8 mouse cellular contexts compared by ENCODE assay signal in genomic region chr3:126363568-126364505, GRCm38 (mm10). TPM values are rescaled to one million over a fixed set of nuclear protein-coding genes. Genes with fewer than 3 reads are reported as not detected.
A peak's percentile ranks its signal among the peaks of the same experiment; 100 is the strongest.
DNase-seq lines count a peak whose midpoint lies in the region; ATAC-seq and TF ChIP-seq lines count a peak whose summit lies in the region.

Gene Arsj (plus strand): TSS chr3:126363684.

- no peaks in the 10 kb centered on the region for H3K36me3 ChIP-seq in hindbrain, embryonic 14.5 days (replicated peaks; ENCODE audit: control insufficient read depth, insufficient read depth)
- no peaks in the 10 kb centered on the region for H3K36me3 ChIP-seq in limb, embryonic 13.5 days
- no peaks in the 10 kb centered on the region for H3K36me3 ChIP-seq in midbrain, postnatal 0 days (ENCODE audit: insufficient read depth, low read length)
- no peaks in the 10 kb centered on the region for H3K36me3 ChIP-seq in testis, adult 2 months (ENCODE audit: control insufficient read depth, insufficient read depth, low read length)

- no peaks in the 10 kb centered on the region for H3K27me3 ChIP-seq in hindbrain, embryonic 14.5 days (ENCODE audit: control insufficient read depth, insufficient read depth, low read length)
- H3K27me3 ChIP-seq in limb, embryonic 13.5 days = peaks cover 3% of the 10 kb centered on the region; the same call in 1 of the 2 replicates
- no peaks in the 10 kb centered on the region for H3K27me3 ChIP-seq in midbrain, postnatal 0 days (ENCODE audit: insufficient read depth, low read length)
- H3K27me3 ChIP-seq in testis, adult 2 months (ENCODE audit: control insufficient read depth, insufficient read depth, low read length) = no peaks in the 10 kb centered on the region

- TF ChIP-seq POLR2A in testis, adult 2 months (IDR thresholded peaks at IDR 0.05; ENCODE audit: control insufficient read depth, low read depth, low read length) = no peak

- WGBS in hindbrain, embryonic 14.5 days = 15% methylated on average over 41 of the region's 41 CpGs
- WGBS in limb, embryonic 13.5 days = 13% methylated on average over 41 of the region's 41 CpGs
- WGBS in midbrain, postnatal 0 days = 12% methylated on average over 41 of the region's 41 CpGs

- no peak for TF ChIP-seq CTCF in midbrain, postnatal 0 days (IDR thresholded peaks at IDR 0.05)
- TF ChIP-seq CTCF in testis, adult 2 months (IDR thresholded peaks at IDR 0.05; ENCODE audit: control insufficient read depth, insufficient read depth, insufficient replicate concordance, low read depth, low read length) = no peak

- H3K4me2 ChIP-seq in hindbrain, embryonic 14.5 days (replicated peaks) = peak within 1 kb of the TSS; percentile 83
- H3K4me2 ChIP-seq in limb, embryonic 13.5 days (replicated peaks) = peak within 1 kb of the TSS; percentile 83
- peak within 1 kb of the TSS; percentile 91 for H3K4me2 ChIP-seq in midbrain, postnatal 0 days (ENCODE audit: low read depth, low read length, poor library complexity, severe bottlenecking)

- H3K4me3 ChIP-seq in hindbrain, embryonic 14.5 days (replicated peaks; ENCODE audit: low read length) = peak within 1 kb of the TSS; percentile 35
- H3K4me3 ChIP-seq in limb, embryonic 13.5 days = peak within 1 kb of the TSS; percentile 55
- H3K4me3 ChIP-seq in midbrain, postnatal 0 days (ENCODE audit: low read depth, low read length) = peak within 1 kb of the TSS; percentile 46
- peak within 1 kb of the TSS; percentile 7 for H3K4me3 ChIP-seq in testis, adult 2 months (ENCODE audit: control insufficient read depth, low read depth, low read length)

- no peak within 1 kb of the TSS for H3K27ac ChIP-seq in hindbrain, embryonic 14.5 days
- no peak within 1 kb of the TSS for H3K27ac ChIP-seq in limb, embryonic 13.5 days
- H3K27ac ChIP-seq in midbrain, postnatal 0 days (ENCODE audit: low read depth, low read length) = no peak within 1 kb of the TSS
- no peak within 1 kb of the TSS for H3K27ac ChIP-seq in testis, adult 2 months (ENCODE audit: control insufficient read depth, insufficient read depth, low read depth, low read length)

- H3K4me1 ChIP-seq in hindbrain, embryonic 14.5 days (replicated peaks; ENCODE audit: control insufficient read depth, insufficient read depth, low read length) = peaks cover 7% of the 10 kb centered on the region; the same call in 1 of the 2 replicates
- H3K4me1 ChIP-seq in limb, embryonic 13.5 days = peaks cover 22% of the 10 kb centered on the region
- H3K4me1 ChIP-seq in midbrain, postnatal 0 days (ENCODE audit: insufficient read depth, low read length) = peaks cover 3% of the 10 kb centered on the region; the same call in 1 of the 2 replicates
- H3K4me1 ChIP-seq in testis, adult 2 months (ENCODE audit: control insufficient read depth, insufficient read depth, low read length) = peaks cover 10% of the 10 kb centered on the region

- peak within 1 kb of the TSS; percentile 61 for H3K9ac ChIP-seq in hindbrain, embryonic 14.5 days
- peak within 1 kb of the TSS; percentile 76 for H3K9ac ChIP-seq in limb, embryonic 13.5 days
- H3K9ac ChIP-seq in midbrain, postnatal 0 days (replicated peaks; ENCODE audit: low read length, poor library complexity, severe bottlenecking) = peak within 1 kb of the TSS; percentile 52

- DNase-seq in adrenal gland, adult 2 months = peak; percentile 67
- DNase-seq in gastrocnemius, postnatal 10 days = peak; percentile 77
- DNase-seq in hindbrain, embryonic 14.5 days (ENCODE audit: low spot score) = no peak
- peak; percentile 30 for DNase-seq in midbrain, postnatal 0 days (ENCODE audit: low spot score)

- no peaks in the 10 kb centered on the region for H3K9me3 ChIP-seq in hindbrain, embryonic 14.5 days (ENCODE audit: control insufficient read depth, low read length)
- no peaks in the 10 kb centered on the region for H3K9me3 ChIP-seq in limb, embryonic 13.5 days
- H3K9me3 ChIP-seq in midbrain, postnatal 0 days (ENCODE audit: low read length) = no peaks in the 10 kb centered on the region

- ATAC-seq in common myeloid progenitor, adult 5-6 weeks (replicated peaks; ENCODE audit: low read depth, poor library complexity, severe bottlenecking) = peak; percentile 42
- peak; percentile 76 for ATAC-seq in hindbrain, embryonic 14.5 days (ENCODE audit: low FRiP score)
- ATAC-seq in limb, embryonic 13.5 days (ENCODE audit: low FRiP score, low read depth) = peak; percentile 84
- peak; percentile 77 for ATAC-seq in midbrain, postnatal 0 days (ENCODE audit: low FRiP score)
- ATAC-seq in erythroid progenitor cell, adult 5-6 weeks (replicated peaks; ENCODE audit: low FRiP score, poor library complexity, severe bottlenecking) = no peak

RNA-seq across cellular contexts. Expression of gene Arsj, which starts in this region (rescaled TPM):
- total RNA-seq in adrenal gland, adult 2 months (2021) = under 1 TPM; 0.17 TPM
- polyA plus RNA-seq in adrenal gland, adult 2 months (2012; rRNA removed) = 0.04 and 0.07 TPM in 2 replicates
- total RNA-seq in common myeloid progenitor, adult 5-6 weeks (2017) = not detected in 2 replicates
- total RNA-seq in gastrocnemius, postnatal 10 days (2021) = 1 to 10 TPM; 1.8 to 2.8 TPM
- 0.20 and 0.43 TPM in 2 replicates for polyA plus RNA-seq in hindbrain, embryonic 14.5 days (2014; fragmentation: Nextera tagmentation; extraction: Ambion mirVana)
- 6.4 and 7.4 TPM in 2 replicates for polyA plus RNA-seq in limb, embryonic 13.5 days (2015; fragmentation: Nextera tagmentation; extraction: Ambion mirVana)
- 0.90 and 1.2 TPM in 2 replicates for total RNA-seq in midbrain, postnatal 0 days (2014; rRNA removed)
- 0.47 and 0.71 TPM in 2 replicates for polyA plus RNA-seq in midbrain, postnatal 0 days (2015; fragmentation: Nextera tagmentation; extraction: Ambion mirVana)
- 0.04 TPM in 1 of 2 replicates, not detected in the other for polyA plus RNA-seq in testis, adult 2 months (2012; rRNA removed)
- not detected in 2 replicates for total RNA-seq in erythroid progenitor cell, adult 5-6 weeks (2015; ENCODE audit: low replicate concordance)
- not detected in 2 replicates for total RNA-seq in erythroid progenitor cell, adult 5-6 weeks (2017; ENCODE audit: low replicate concordance)

Comparison
In these comparisons a context has a peak if more than half of its experiments do, and no peak if none do; other contexts are left out.
1. Peak in DNase-seq in adrenal gland, adult 2 months; RNA of the gene not detected or under 1 TPM.
2. Peak in ATAC-seq in common myeloid progenitor, adult 5-6 weeks; RNA of the gene not detected or under 1 TPM.
3. Peak in ATAC-seq, H3K4me3 ChIP-seq, H3K9ac ChIP-seq and H3K4me2 ChIP-seq in hindbrain, embryonic 14.5 days; RNA of the gene not detected or under 1 TPM.